Mouse (Mus musculus): ENCODE results near the gene Galc.

GRCm38 (mm10) chr12:98244161-98244560 is 15.1 kb downstream of the Galc start:
- TF ChIP-seq CTCF (IDR thresholded peaks at IDR 0.05; ENCODE audit: control insufficient read depth, insufficient read depth, low read length) (no peak), POLR2A (IDR thresholded peaks at IDR 0.05; ENCODE audit: borderline replicate concordance, control insufficient read depth, low read depth, low read length) (no peak)

Measured in bone marrow, adult 2 months (tissue).